Mouse (Mus musculus) embryonic facial prominence, embryonic 10.5 days (tissue): ENCODE measurements around the gene Klhl41. TPM values are rescaled to one million over a fixed set of nuclear protein-coding genes. Genes with fewer than 3 reads are reported as not detected.
"Not testable (repeated sequence)": the region's sequence is repeated elsewhere in the genome, so short reads cannot be mapped to it uniquely, and the experiment has no call there.

Experiments used
- DNase-seq: peaks from one replicate; pipeline ENCODE4 v3.0.0-alpha.2; 2017; ENCODE audit warnings: low spot score
- H3K27ac ChIP-seq: fragments of 300-500 bp; sonication (generic); replicated peaks from 2 replicates; pipeline ENCODE4 v1.5.1; 2016; ENCODE audit warnings: mild to moderate bottlenecking
- H3K27me3 ChIP-seq: fragments of 300-500 bp; sonication (generic); replicated peaks from 2 replicates; pipeline ENCODE4 v1.6.1; 2016; ENCODE audit warnings: low read depth, mild to moderate bottlenecking; ENCODE audit not compliant: poor library complexity, severe bottlenecking
- H3K36me3 ChIP-seq: fragments of 300-500 bp; sonication (generic); replicated peaks from 2 replicates; pipeline ENCODE4 v1.6.1; 2016; ENCODE audit warnings: mild to moderate bottlenecking, moderate library complexity
- H3K4me1 ChIP-seq: fragments of 300-500 bp; sonication (generic); 2 replicates; pipeline ENCODE4 v1.6.1; 2016
- H3K4me3 ChIP-seq: fragments of 300-500 bp; sonication (generic); 2 replicates; pipeline ENCODE4 v1.5.1; 2016; ENCODE audit warnings: mild to moderate bottlenecking, moderate library complexity
- H3K9me3 ChIP-seq: fragments of 300-500 bp; sonication (generic); 2 replicates; pipeline ENCODE4 v1.6.1; 2016; ENCODE audit warnings: mild to moderate bottlenecking
- WGBS: fragments of 180-500 bp; shearing (Covaris S2); methylation state at CpG from one replicate; pipeline ENCODE4 v1.1.7; 2016; 5-methylcytosine and 5-hydroxymethylcytosine counted together
- polyA plus RNA-seq: library from polyadenylated mRNA; unstranded; fragments of >200 nt; fragmentation: Nextera tagmentation; extraction: Ambion mirVana; gene quantifications from 2 replicates; pipeline ENCODE4 v1.2.1, GENCODE M21; 2016

The Klhl41 gene
- polyA plus RNA-seq: 0.39 and 0.40 TPM in 2 replicates

GRCm38 (mm10) chr2:69669853-69670252 lies at the start of gene Klhl41:
TSS of gene Klhl41 (plus strand) at chr2:69670120.
- H3K36me3 ChIP-seq: peaks cover 22% of the 10 kb centered on the region
- DNase-seq: no peak
- H3K27me3 ChIP-seq: no peaks in the 10 kb centered on the region
- no peaks in the 10 kb centered on the region for H3K4me1 ChIP-seq
- no peaks in the 10 kb centered on the region for H3K9me3 ChIP-seq
- no peak within 1 kb of the TSS for H3K27ac ChIP-seq
- no peak within 1 kb of the TSS for H3K4me3 ChIP-seq
- WGBS: 87% methylated on average over 9 of the region's 9 CpGs

- Histone ChIP-seq H3K9me3 (no peaks in the 10 kb centered on the region), H3K4me1 (no peaks in the 10 kb centered on the region), H3K27ac (no peak overlapping the region), H3K4me3 (no peak overlapping the region), H3K27me3 (no peaks in the 10 kb centered on the region; the same call in 1 of the 2 replicates), H3K36me3 (no peaks in the 10 kb centered on the region)
- WGBS: 86% methylated on average over 17 of the region's 17 CpGs
- DNase-seq: no peak
Observed at GRCm38 (mm10) chr2:69629215-69629614, 40.7 kb upstream of the Klhl41 start.

GRCm38 (mm10) chr2:69629914-69630313 lies 40.0 kb upstream of the Klhl41 start:
- WGBS: 91% methylated on average over 6 of the region's 6 CpGs
- no peaks in the 10 kb centered on the region for H3K9me3 ChIP-seq
- H3K4me3 ChIP-seq: no peak overlapping the region
- DNase-seq: no peak
- H3K27ac ChIP-seq: no peak overlapping the region
- no peaks in the 10 kb centered on the region for H3K4me1 ChIP-seq
- H3K27me3 ChIP-seq: no peaks in the 10 kb centered on the region; the same call in 1 of the 2 replicates
- H3K36me3 ChIP-seq: no peaks in the 10 kb centered on the region

GRCm38 (mm10) chr2:69630792-69631191 lies 39.1 kb upstream of the Klhl41 start:
- no peak overlapping the region for H3K4me3 ChIP-seq
- H3K27me3 ChIP-seq: no peaks in the 10 kb centered on the region; the same call in 1 of the 2 replicates
- H3K4me1 ChIP-seq: 0 out of 2 replicates have a peak, but pooled peaks cover 2% of the 10 kb centered on the region
- H3K9me3 ChIP-seq: no peaks in the 10 kb centered on the region
- H3K27ac ChIP-seq: no peak overlapping the region
- no peak for DNase-seq
- 91% methylated on average over 5 of the region's 5 CpGs for WGBS
- H3K36me3 ChIP-seq: no peaks in the 10 kb centered on the region

- Histone ChIP-seq H3K4me1 (0 out of 2 replicates have a peak, but pooled peaks cover 2% of the 10 kb centered on the region), H3K36me3 (no peaks in the 10 kb centered on the region), H3K4me3 (no peak overlapping the region), H3K27me3 (no peaks in the 10 kb centered on the region; the same call in 1 of the 2 replicates), H3K9me3 (no peaks in the 10 kb centered on the region), H3K27ac (no peak overlapping the region)
- no peak for DNase-seq
- 89% methylated on average over 2 of the region's 2 CpGs for WGBS
Observed at GRCm38 (mm10) chr2:69631449-69631848, 38.5 kb upstream of the Klhl41 start.

- Histone ChIP-seq H3K27me3 (no peaks in the 10 kb centered on the region; the same call in 1 of the 2 replicates), H3K27ac (peak overlapping the region; percentile 49), H3K9me3 (no peaks in the 10 kb centered on the region), H3K4me1 (0 out of 2 replicates have a peak, but pooled peaks cover 2% of the 10 kb centered on the region), H3K36me3 (no peaks in the 10 kb centered on the region), H3K4me3 (peak overlapping the region; percentile 48)
- DNase-seq: peak; percentile 53
- WGBS: 15% methylated on average over 11 of the region's 11 CpGs
Observed at GRCm38 (mm10) chr2:69635064-69635701, 34.7 kb upstream of the Klhl41 start.

GRCm38 (mm10) chr2:69635807-69636206 lies 34.1 kb upstream of the Klhl41 start:
- Histone ChIP-seq H3K27me3 (no peaks in the 10 kb centered on the region; the same call in 1 of the 2 replicates), H3K4me3 (no peak overlapping the region), H3K36me3 (no peaks in the 10 kb centered on the region), H3K27ac (no peak overlapping the region), H3K4me1 (0 out of 2 replicates have a peak, but pooled peaks cover 2% of the 10 kb centered on the region), H3K9me3 (no peaks in the 10 kb centered on the region)
- peak; percentile 48 for DNase-seq
- WGBS: 73% methylated on average over 6 of the region's 6 CpGs

GRCm38 (mm10) chr2:69637989-69638388 lies 31.9 kb upstream of the Klhl41 start:
- 76% methylated on average over 7 of the region's 7 CpGs for WGBS
- not testable (repeated sequence) for H3K27me3 ChIP-seq, DNase-seq

GRCm38 (mm10) chr2:69640100-69640499 lies 29.8 kb upstream of the Klhl41 start:
- no peak overlapping the region for H3K4me3 ChIP-seq
- H3K36me3 ChIP-seq: no peaks in the 10 kb centered on the region
- DNase-seq: peak; percentile 26
- H3K4me1 ChIP-seq: 0 out of 2 replicates have a peak, but pooled peaks cover 1% of the 10 kb centered on the region
- no peak overlapping the region for H3K27ac ChIP-seq
- no peaks in the 10 kb centered on the region for H3K9me3 ChIP-seq
- WGBS: 65% methylated on average over 10 of the region's 10 CpGs
- no peaks in the 10 kb centered on the region for H3K27me3 ChIP-seq

More at GRCm38 (mm10) chr2:69637989-69638388, 31.9 kb upstream of the Klhl41 start:
- not testable (repeated sequence) for H3K36me3 ChIP-seq, H3K9me3 ChIP-seq, H3K4me3 ChIP-seq, H3K4me1 ChIP-seq, H3K27ac ChIP-seq

- whole genome bisulfite sequencing: 93% methylated on average over 11 of the region's 11 CpGs
- DNase-seq: no peak
- Histone ChIP-seq H3K27ac (no peak overlapping the region), H3K36me3 (no peaks in the 10 kb centered on the region), H3K4me3 (no peak overlapping the region), H3K4me1 (peaks cover 10% of the 10 kb centered on the region), H3K9me3 (no peaks in the 10 kb centered on the region), H3K27me3 (no peaks in the 10 kb centered on the region)
Observed at GRCm38 (mm10) chr2:69644968-69645617, 24.8 kb upstream of the Klhl41 start.

- Histone ChIP-seq H3K9me3 (no peaks in the 10 kb centered on the region), H3K27ac (peak within 1 kb of the TSS; percentile 84), H3K36me3 (0 out of 2 replicates have a peak, but pooled peaks cover 4% of the 10 kb centered on the region), H3K4me1 (peaks cover 10% of the 10 kb centered on the region), H3K27me3 (no peaks in the 10 kb centered on the region), H3K4me3 (peak within 1 kb of the TSS; percentile 94)
- 3% methylated on average over 43 of the region's 43 CpGs for WGBS
- DNase-seq: peak; percentile 92
Observed at GRCm38 (mm10) chr2:69646726-69647490, 23.0 kb upstream of the Klhl41 start, which contains the start of gene Bbs5. TSS of gene Bbs5 (plus strand) at chr2:69647171.

- peaks cover 10% of the 10 kb centered on the region for H3K4me1 ChIP-seq
- DNase-seq: no peak
- WGBS: 87% methylated on average over 5 of the region's 5 CpGs
- H3K27me3 ChIP-seq: no peaks in the 10 kb centered on the region
- H3K27ac ChIP-seq: no peak overlapping the region
- H3K9me3 ChIP-seq: no peaks in the 10 kb centered on the region
- peaks cover 17% of the 10 kb centered on the region for H3K36me3 ChIP-seq
- no peak overlapping the region for H3K4me3 ChIP-seq
Observed at GRCm38 (mm10) chr2:69649716-69650115, 20.2 kb upstream of the Klhl41 start.
